Mouse (Mus musculus) urinary bladder, adult 2 months (tissue): ENCODE measurements at regions not wholly inside any gene's neighbourhood (a gene's known extent, or its start where the extent isn't known, plus 50 kb on each side); places are given as distances from the start of the nearest gene placed in this dataset.
"Not testable (repeated sequence)": the region's sequence is repeated elsewhere in the genome, so short reads cannot be mapped to it uniquely, and the experiment has no call there.

Source experiments
- DNase-seq: peaks from one replicate; pipeline ENCODE4 v3.0.0; 2022; ENCODE audit warnings: low spot score

GRCm38 (mm10) chr10:118603857-118604414, 163.1 kb downstream of the Ifng start:
- DNase-seq, result no peak

- no peak for DNase-seq
Measured at GRCm38 (mm10) chr10:118605156-118605821, 164.4 kb downstream of the Ifng start.

- no peak for DNase-seq
Measured at GRCm38 (mm10) chr10:118607418-118607817, 166.6 kb downstream of the Ifng start.

GRCm38 (mm10) chr10:118608376-118609145, 167.7 kb downstream of the Ifng start:
- no peak for DNase-seq

- DNase-seq, result no peak
Measured at GRCm38 (mm10) chr10:118609157-118609556, 168.3 kb downstream of the Ifng start.

GRCm38 (mm10) chr10:118610868-118611461, 170.1 kb downstream of the Ifng start:
- no peak for DNase-seq

- no peak for DNase-seq
Measured at GRCm38 (mm10) chr10:118612091-118612490, 171.2 kb downstream of the Ifng start.

GRCm38 (mm10) chr10:118613056-118613695, 172.3 kb downstream of the Ifng start:
- DNase-seq, result no peak

- DNase-seq, result no peak
Measured at GRCm38 (mm10) chr10:118614251-118614865, 173.5 kb downstream of the Ifng start.

GRCm38 (mm10) chr10:118615131-118616020, 174.5 kb downstream of the Ifng start:
- no peak for DNase-seq

GRCm38 (mm10) chr10:118616031-118616615, 175.3 kb downstream of the Ifng start:
- no peak for DNase-seq

GRCm38 (mm10) chr10:118617291-118618044, 176.6 kb downstream of the Ifng start:
- no peak for DNase-seq

- DNase-seq, result not testable (repeated sequence)
Measured at GRCm38 (mm10) chr10:118618251-118618650, 177.4 kb downstream of the Ifng start.

GRCm38 (mm10) chr10:118618766-118619600, 178.1 kb downstream of the Ifng start:
- no peak for DNase-seq

GRCm38 (mm10) chr10:118619601-118620000, 178.8 kb downstream of the Ifng start:
- DNase-seq, result no peak

GRCm38 (mm10) chr10:118620611-118621010, 179.8 kb downstream of the Ifng start:
- no peak for DNase-seq

- no peak for DNase-seq
Measured at GRCm38 (mm10) chr10:118621546-118621945, 180.7 kb downstream of the Ifng start.

- no peak for DNase-seq
Measured at GRCm38 (mm10) chr10:118622131-118622530, 181.3 kb downstream of the Ifng start.
